Comparison of ENCODE assay signal across 15 mouse cellular contexts in genomic region chr5:139316982-139317675, GRCm38 (mm10). TPM values are rescaled to one million over a fixed set of nuclear protein-coding genes. Genes with fewer than 3 reads are reported as not detected.
A peak's percentile ranks its signal among the peaks of the same experiment; 100 is the strongest.
DNase-seq lines count a peak whose midpoint lies in the region; ATAC-seq and TF ChIP-seq lines count a peak whose summit lies in the region.
"Had no signal": no experiment of that assay in that cellular context is flagged by ENCODE, and none has a peak within 500 bp of the region (broad histone marks: within the 10 kb centered on the region; RNA-seq: fewer than 3 reads in every experiment).

No protein-coding gene starts in this region.

- no peaks in the 10 kb centered on the region for H3K27me3 ChIP-seq in kidney, adult 2 months (replicated peaks; ENCODE audit: control insufficient read depth, insufficient read depth, low read length)
- H3K27me3 ChIP-seq in liver, embryonic 12.5 days (replicated peaks), result no peaks in the 10 kb centered on the region
- no peaks in the 10 kb centered on the region for H3K27me3 ChIP-seq in stomach, postnatal 0 days (ENCODE audit: control insufficient read depth, insufficient read depth, low read length)
- H3K27me3 ChIP-seq in thymus, adult 2 months (ENCODE audit: control insufficient read depth, insufficient read depth, low read length), result no peaks in the 10 kb centered on the region
- H3K27me3 ChIP-seq: forebrain, embryonic 15.5 days; Patski had no signal

- no peak overlapping the region for H3K9ac ChIP-seq in liver, embryonic 12.5 days
- peak overlapping the region; percentile 38; the same call in 1 of the 2 replicates for H3K9ac ChIP-seq in stomach, postnatal 0 days (ENCODE audit: low read length)
- H3K9ac ChIP-seq: forebrain, embryonic 15.5 days had no signal

- peak; percentile 63 for ATAC-seq in liver, embryonic 12.5 days
- peak; percentile 94 for ATAC-seq in stomach, postnatal 0 days (ENCODE audit: low FRiP score, low TSS enrichment)
- ATAC-seq: forebrain, embryonic 15.5 days; hindbrain, postnatal 0 days; Patski had no signal

- peak overlapping the region; percentile 95 for H3K27ac ChIP-seq in kidney, adult 2 months (ENCODE audit: insufficient read depth, low read depth, low read length)
- peak overlapping the region; percentile 47; the same call in 1 of the 2 replicates for H3K27ac ChIP-seq in liver, embryonic 12.5 days
- peak overlapping the region; percentile 84 for H3K27ac ChIP-seq in stomach, postnatal 0 days (replicated peaks)
- H3K27ac ChIP-seq in thymus, adult 2 months (ENCODE audit: control insufficient read depth, insufficient read depth, low read length), result no peak overlapping the region
- H3K27ac ChIP-seq: forebrain, embryonic 15.5 days; heart, adult 2 months; hindbrain, postnatal 0 days; limb, embryonic 10.5 days had no signal

- no peak overlapping the region for H3K4me2 ChIP-seq in liver, embryonic 12.5 days
- no peak overlapping the region for H3K4me2 ChIP-seq in stomach, postnatal 0 days (replicated peaks; ENCODE audit: low read depth)
- H3K4me2 ChIP-seq: forebrain, embryonic 15.5 days had no signal

- no peak for TF ChIP-seq EP300 in stomach, postnatal 0 days (optimal IDR thresholded peaks at IDR 0.05)

- no peaks in the 10 kb centered on the region for H3K36me3 ChIP-seq in kidney, adult 2 months (ENCODE audit: control insufficient read depth, insufficient read depth, low read length)
- no peaks in the 10 kb centered on the region for H3K36me3 ChIP-seq in liver, embryonic 12.5 days
- no peaks in the 10 kb centered on the region for H3K36me3 ChIP-seq in stomach, postnatal 0 days (ENCODE audit: control insufficient read depth, insufficient read depth, low read length)
- no peaks in the 10 kb centered on the region for H3K36me3 ChIP-seq in thymus, adult 2 months (ENCODE audit: control insufficient read depth, insufficient read depth, low read length)
- H3K36me3 ChIP-seq: forebrain, embryonic 15.5 days; limb, embryonic 10.5 days had no signal

- H3K4me1 ChIP-seq in kidney, adult 2 months (ENCODE audit: control insufficient read depth, insufficient read depth, low read length), result peaks cover 47% of the 10 kb centered on the region
- peaks cover 15% of the 10 kb centered on the region; the same call in 1 of the 2 replicates for H3K4me1 ChIP-seq in liver, embryonic 12.5 days
- peaks cover 5% of the 10 kb centered on the region; the same call in 1 of the 2 replicates for H3K4me1 ChIP-seq in stomach, postnatal 0 days (replicated peaks; ENCODE audit: control insufficient read depth, insufficient read depth)
- H3K4me1 ChIP-seq in thymus, adult 2 months (replicated peaks; ENCODE audit: control insufficient read depth, insufficient read depth, low read length), result 0 out of 2 replicates have a peak, but pooled peaks cover 2% of the 10 kb centered on the region
- H3K4me1 ChIP-seq: forebrain, embryonic 15.5 days; limb, embryonic 10.5 days had no signal

- peak; percentile 57 for DNase-seq in cerebellum, adult 9-11 months
- DNase-seq in cerebellum, adult 11 months, result no peak
- DNase-seq in kidney, adult 2 months, result peak; percentile 98
- peak; percentile 93 for DNase-seq in stomach, postnatal 0 days (ENCODE audit: low spot score)
- DNase-seq in thymus, adult 2 months, result no peak
- no peak for DNase-seq in B cell, adult 2 months
- DNase-seq in layer of hippocampus, postnatal 25 days (ENCODE audit: extremely low spot score in 1 of 2, low spot score in 1 of 2), result no peak
- DNase-seq: heart, adult 2 months; retina, postnatal 1 day; thymus, postnatal 4 days had no signal

- no peak overlapping the region for H3K4me3 ChIP-seq in kidney, adult 2 months (ENCODE audit: insufficient read depth, low read depth, low read length)
- no peak overlapping the region for H3K4me3 ChIP-seq in liver, embryonic 12.5 days
- no peak overlapping the region for H3K4me3 ChIP-seq in stomach, postnatal 0 days (ENCODE audit: low read depth, low read length)
- no peak overlapping the region for H3K4me3 ChIP-seq in thymus, adult 2 months (ENCODE audit: control insufficient read depth, insufficient read depth, low read length)
- H3K4me3 ChIP-seq: forebrain, embryonic 15.5 days; heart, adult 2 months; limb, embryonic 10.5 days had no signal

- no peak for TF ChIP-seq POLR2A in kidney, adult 2 months (IDR thresholded peaks at IDR 0.05; ENCODE audit: low read depth, low read length)
- TF ChIP-seq POLR2A in thymus, adult 2 months (IDR thresholded peaks at IDR 0.05; ENCODE audit: control insufficient read depth, extremely low read depth, insufficient read depth, low read length, poor library complexity), result no peak

- no peak for TF ChIP-seq CTCF in kidney, adult 2 months (conservative IDR thresholded peaks at IDR 0.05; ENCODE audit: insufficient read depth, insufficient read length, low read depth, low read length)
- no peak for TF ChIP-seq CTCF in stomach, postnatal 0 days (IDR thresholded peaks at IDR 0.05; ENCODE audit: low read depth)
- no peak for TF ChIP-seq CTCF in thymus, adult 2 months (IDR thresholded peaks at IDR 0.05; ENCODE audit: borderline replicate concordance, control insufficient read depth, extremely low read depth, insufficient read depth, low read length, poor library complexity)

- whole genome bisulfite sequencing in kidney, adult 2 months, result 39% methylated on average over 6 of the region's 6 CpGs
- 62% methylated on average over 6 of the region's 6 CpGs for WGBS in liver, embryonic 12.5 days (ENCODE audit: insufficient replicate concordance)
- WGBS in stomach, postnatal 0 days, result 57% methylated on average over 6 of the region's 6 CpGs
- WGBS in thymus, adult 2 months, result 93% methylated on average over 6 of the region's 6 CpGs

- H3K9me3 ChIP-seq in liver, embryonic 12.5 days (replicated peaks), result no peaks in the 10 kb centered on the region
- no peaks in the 10 kb centered on the region for H3K9me3 ChIP-seq in stomach, postnatal 0 days (ENCODE audit: control insufficient read depth, low read length)
- H3K9me3 ChIP-seq: forebrain, embryonic 15.5 days; limb, embryonic 10.5 days had no signal

RNA-seq across cellular contexts. Expression of gene Adap1, which starts 8.3 kb away (rescaled TPM):
- 29.5 and 34.2 TPM in 2 replicates for polyA plus RNA-seq in kidney, adult 2 months (2012; rRNA removed)
- polyA plus RNA-seq in liver, embryonic 12.5 days (2016; fragmentation: Nextera tagmentation; extraction: Ambion mirVana), result 6.7 and 7.3 TPM in 2 replicates
- 13.8 and 14.9 TPM in 2 replicates for polyA plus RNA-seq in stomach, postnatal 0 days (2015; fragmentation: Nextera tagmentation; extraction: Ambion mirVana)
- 13.1 and 15.5 TPM in 2 replicates for polyA plus RNA-seq in thymus, adult 2 months (2012; rRNA removed)
- 100 to 1,000 TPM; 207 to 215 TPM for total RNA-seq in layer of hippocampus, postnatal 25 days (2021)

RNA-seq across cellular contexts. Expression of gene Cox19, which starts 34.1 kb away (rescaled TPM):
- 114 and 125 TPM in 2 replicates for polyA plus RNA-seq in kidney, adult 2 months (2012; rRNA removed)
- polyA plus RNA-seq in liver, embryonic 12.5 days (2016; fragmentation: Nextera tagmentation; extraction: Ambion mirVana), result 72.3 and 73.8 TPM in 2 replicates
- polyA plus RNA-seq in stomach, postnatal 0 days (2015; fragmentation: Nextera tagmentation; extraction: Ambion mirVana), result 109 and 114 TPM in 2 replicates
- polyA plus RNA-seq in thymus, adult 2 months (2012; rRNA removed), result 84.7 and 99.2 TPM in 2 replicates
- total RNA-seq in layer of hippocampus, postnatal 25 days (2021), result 10 to 100 TPM; 66.7 to 67.9 TPM

RNA-seq across cellular contexts. Expression of gene Cyp2w1, which starts 35.3 kb away (rescaled TPM):
- not detected in 2 replicates for polyA plus RNA-seq in kidney, adult 2 months (2012; rRNA removed)
- polyA plus RNA-seq in liver, embryonic 12.5 days (2016; fragmentation: Nextera tagmentation; extraction: Ambion mirVana), result not detected in 2 replicates
- 4.8 and 8.5 TPM in 2 replicates for polyA plus RNA-seq in stomach, postnatal 0 days (2015; fragmentation: Nextera tagmentation; extraction: Ambion mirVana)
- polyA plus RNA-seq in thymus, adult 2 months (2012; rRNA removed), result 0.20 and 1.2 TPM in 2 replicates
- total RNA-seq in layer of hippocampus, postnatal 25 days (2021), result not detected
- total RNA-seq: heart, adult 2 months; hindbrain, postnatal 0 days had no signal
- polyA plus RNA-seq: forebrain, embryonic 15.5 days; heart, adult 2 months; hindbrain, postnatal 0 days; limb, embryonic 10.5 days; Patski had no signal

Comparison
In these comparisons a context has a peak if more than half of its experiments do, and no peak if none do; other contexts are left out.
1. DNase-seq: peak in cerebellum, adult 9-11 months (single experiment), kidney, adult 2 months (single experiment) and stomach, postnatal 0 days (single experiment); none in cerebellum, adult 11 months (single experiment), thymus, adult 2 months (single experiment), B cell, adult 2 months (0 of 2) and layer of hippocampus, postnatal 25 days (0 of 2).